Mouse (Mus musculus) G1E (cell line): ENCODE results near the gene Hist2h2bb.

Source experiments
- CTCF ChIP-seq: IDR thresholded peaks from 2 replicates; pipeline ENCODE4 v1.5.1; 2012; ENCODE audit warnings: low read depth, low read length, inconsistent platforms, mixed read lengths
- GATA1 ChIP-seq: IDR thresholded peaks from 2 replicates; pipeline ENCODE4 v1.6.1; 2012; ENCODE audit warnings: borderline replicate concordance, low read length, inconsistent platforms, mixed read lengths
- GATA2 ChIP-seq: IDR thresholded peaks from 2 replicates; pipeline ENCODE4 v1.6.1; 2012; ENCODE audit warnings: low read depth, low read length, inconsistent platforms, borderline replicate concordance
- POLR2AphosphoS5 ChIP-seq: IDR thresholded peaks from 2 replicates; pipeline ENCODE4 v1.6.1; 2012; ENCODE audit warnings: low read depth, low read length, inconsistent platforms; ENCODE audit not compliant: insufficient replicate concordance
- TAL1 ChIP-seq: conservative IDR thresholded peaks from 2 replicates; pipeline ENCODE4 v1.6.1; 2012; ENCODE audit warnings: low read depth, low read length, inconsistent platforms, mixed read lengths

DNA sequence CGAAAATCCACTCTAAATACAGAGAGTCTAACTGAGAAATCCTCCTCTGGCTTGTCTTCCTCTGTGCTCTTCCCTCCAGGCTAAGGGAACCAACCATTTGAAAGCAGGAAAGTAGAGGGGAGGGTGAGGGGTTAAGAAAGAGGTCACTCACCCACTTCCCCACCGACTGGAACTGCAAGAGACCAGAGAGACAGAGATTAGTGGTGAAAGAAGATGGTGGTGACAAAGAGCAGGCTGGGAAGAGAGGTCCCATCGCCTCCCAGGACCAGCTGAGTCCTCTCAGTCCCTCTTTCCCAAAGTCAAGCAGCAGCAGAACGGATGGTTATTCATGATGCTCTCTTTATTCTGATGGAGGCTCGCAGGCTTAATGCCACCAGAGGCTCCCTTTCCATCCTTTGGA, 23.8 kb downstream of the Hist2h2bb start:
- TF ChIP-seq CTCF (no peak), GATA1 (no peak), POLR2AphosphoS5 (no peak), TAL1 (no peak), GATA2 (no peak)
